Mouse (Mus musculus) limb, embryonic 14.5 days (tissue): ENCODE measurements around the gene Nfe2l1. TPM values are rescaled to one million over a fixed set of nuclear protein-coding genes. Genes with fewer than 3 reads are reported as not detected.

Experiments used
- ATAC-seq: fragments of 200-750 bp; cut with Nextera tagmentation; 2 replicates; pipeline ENCODE4 v1.8.0; 2017; ENCODE audit warnings: low read depth, moderate number of reproducible peaks, moderate TSS enrichment; ENCODE audit not compliant: low FRiP score
- DNase-seq: peaks from one replicate; pipeline ENCODE4 v3.0.0-alpha.2; 2015; ENCODE audit warnings: low spot score
- H3K27ac ChIP-seq: fragments of 300-500 bp; sonication (generic); replicated peaks from 2 replicates; pipeline ENCODE4 v1.5.1; 2014; ENCODE audit warnings: low read depth, mild to moderate bottlenecking, low read length, moderate library complexity, mixed read lengths
- H3K27me3 ChIP-seq: fragments of 300-500 bp; sonication (generic); 2 replicates; pipeline ENCODE4 v1.6.1; 2014; ENCODE audit warnings: low read length, mixed read lengths; ENCODE audit not compliant: control insufficient read depth, insufficient read depth
- H3K36me3 ChIP-seq: fragments of 300-500 bp; sonication (generic); 2 replicates; pipeline ENCODE4 v1.6.1; 2014; ENCODE audit warnings: mild to moderate bottlenecking, low read length, moderate library complexity, mixed read lengths; ENCODE audit not compliant: control insufficient read depth, insufficient read depth
- H3K4me1 ChIP-seq: fragments of 300-500 bp; sonication (generic); 2 replicates; pipeline ENCODE4 v1.6.1; 2014; ENCODE audit warnings: antibody characterized with exemption, low read length, mixed read lengths; ENCODE audit not compliant: control insufficient read depth, insufficient read depth
- H3K4me2 ChIP-seq: fragments of 300-500 bp; sonication (generic); replicated peaks from 2 replicates; pipeline ENCODE4 v1.6.1; 2014; ENCODE audit warnings: low read depth, mild to moderate bottlenecking, low read length, moderate library complexity; ENCODE audit not compliant: severe bottlenecking
- H3K4me3 ChIP-seq: fragments of 300-500 bp; sonication (generic); replicated peaks from 2 replicates; pipeline ENCODE4 v1.5.1; 2014; ENCODE audit warnings: low read length
- H3K9ac ChIP-seq: fragments of 300-500 bp; sonication (generic); 2 replicates; pipeline ENCODE4 v1.6.1; 2014; ENCODE audit warnings: mild to moderate bottlenecking, low read depth, low read length, moderate library complexity; ENCODE audit not compliant: severe bottlenecking
- H3K9me3 ChIP-seq: fragments of 300-500 bp; sonication (generic); 2 replicates; pipeline ENCODE4 v1.6.1; 2016; ENCODE audit warnings: low read length; ENCODE audit not compliant: control insufficient read depth
- POLR2A ChIP-seq: fragments of 200-500 bp; IDR thresholded peaks from 2 replicates; pipeline ENCODE4 v1.8.0; 2012; ENCODE audit warnings: inconsistent platforms, mild to moderate bottlenecking, moderate library complexity, borderline replicate concordance; ENCODE audit not compliant: insufficient read depth, insufficient read length; ENCODE audit errors: extremely low read depth
- WGBS: fragments of 180-500 bp; shearing (Covaris S2); extraction: QIAGEN DNeasy Blood & Tissue Kit; methylation state at CpG from one replicate; pipeline ENCODE4 v1.1.7; 2014; 5-methylcytosine and 5-hydroxymethylcytosine counted together
- polyA plus RNA-seq, 2 experiments: library from polyadenylated mRNA; depleted of rRNA in 1 of 2; stranded (reverse) in 1 of 2; unstranded in 1 of 2; fragments of >200 nt; fragmentation: Nextera tagmentation in 1 of 2; extraction: Ambion mirVana in 1 of 2; gene quantifications; 2 replicates each; pipeline versions ENCODE4 v1.2.1 to v1.2.3; 2012 to 2014

The Nfe2l1 gene
- polyA plus RNA-seq, 2 experiments = 42.0 to 94.5 TPM

DNA sequence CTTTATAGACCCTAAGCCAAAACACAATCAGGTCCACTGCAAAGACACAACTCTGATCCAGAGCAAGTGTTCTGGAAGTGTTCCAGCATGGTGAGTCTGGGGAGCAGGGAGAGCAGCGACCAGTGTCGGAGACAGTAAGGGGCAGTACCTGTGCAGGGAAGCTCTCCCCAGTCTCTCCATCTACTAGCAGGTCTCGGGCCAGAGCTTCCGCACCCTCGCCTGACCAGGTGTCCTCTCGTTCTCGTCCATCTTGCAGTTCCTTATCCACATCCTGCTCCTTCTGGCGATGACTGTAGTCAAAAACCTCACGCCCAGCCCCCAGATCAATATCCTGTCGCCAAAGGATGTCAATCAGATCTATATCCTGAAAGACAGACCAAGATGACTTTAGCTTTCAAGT, 7.8 kb downstream of the Nfe2l1 start:
- Histone ChIP-seq H3K27me3 (no peaks in the 10 kb centered on the region), H3K9ac (no peak overlapping the region), H3K36me3 (peaks cover 67% of the 10 kb centered on the region), H3K4me3 (no peak overlapping the region), H3K4me1 (peaks cover 30% of the 10 kb centered on the region), H3K4me2 (no peak overlapping the region), H3K9me3 (no peaks in the 10 kb centered on the region), H3K27ac (no peak overlapping the region)
- no peak for ATAC-seq
- 91% methylated on average over 10 of the region's 10 CpGs for WGBS
- no peak for DNase-seq
- no peak for TF ChIP-seq POLR2A

DNA sequence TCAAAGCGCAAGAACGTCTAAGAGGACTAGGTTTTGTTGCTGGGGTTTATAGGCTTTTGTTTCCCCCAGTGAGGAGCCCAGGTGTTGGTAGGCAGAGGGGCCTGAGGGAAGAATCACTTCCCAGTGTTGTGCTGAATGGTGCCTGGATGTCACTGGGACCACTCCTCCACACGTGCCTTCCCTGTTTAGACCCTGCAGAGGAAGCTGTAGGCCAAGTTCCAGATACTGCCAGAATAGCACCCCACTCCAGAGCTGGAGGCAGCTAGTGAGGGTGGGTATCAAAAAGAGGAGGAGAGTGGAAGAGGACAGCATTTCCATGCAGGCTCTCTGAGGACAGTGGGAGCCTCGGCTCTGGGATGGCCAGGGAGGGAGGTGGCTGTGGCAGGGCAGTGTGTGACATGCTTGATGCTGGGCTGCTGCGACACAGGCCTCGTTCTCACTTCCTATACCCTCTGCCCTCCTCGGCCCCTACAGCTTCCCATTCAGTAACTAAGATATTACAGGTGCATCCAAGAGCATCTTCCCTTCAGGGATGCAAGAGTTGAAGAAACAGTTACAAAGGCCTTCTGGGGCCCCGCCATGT, 11.5 kb downstream of the Nfe2l1 start:
- no peak for ATAC-seq

DNA sequence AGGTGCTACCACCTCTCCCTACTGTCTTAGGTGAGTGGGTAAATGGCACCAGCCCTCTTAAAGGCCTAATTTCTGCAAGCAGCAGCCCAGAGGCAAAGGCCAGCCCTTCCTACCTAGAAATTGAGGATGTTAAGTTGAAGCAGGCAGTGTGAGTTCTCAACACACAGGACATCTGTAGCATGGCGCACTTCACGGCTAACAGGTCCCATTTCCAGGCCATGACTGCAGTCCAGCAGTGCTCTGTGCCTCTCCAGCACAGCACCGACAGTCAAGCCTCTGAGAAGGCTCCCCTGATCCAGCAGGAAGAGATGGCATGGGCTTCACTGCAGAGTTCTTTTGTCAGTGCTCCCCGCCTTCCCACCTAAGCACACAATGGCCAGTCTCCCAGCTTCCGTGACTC, 12.8 kb downstream of the Nfe2l1 start:
- WGBS = 81% methylated on average over 5 of the region's 5 CpGs
- TF ChIP-seq POLR2A = no peak

More for the DNA sequence above, 11.5 kb downstream of the Nfe2l1 start:
- Histone ChIP-seq H3K4me2 (no peak overlapping the region), H3K4me3 (no peak overlapping the region), H3K27me3 (no peaks in the 10 kb centered on the region), H3K36me3 (peaks cover 88% of the 10 kb centered on the region), H3K9me3 (no peaks in the 10 kb centered on the region), H3K27ac (no peak overlapping the region), H3K4me1 (peaks cover 5% of the 10 kb centered on the region), H3K9ac (no peak overlapping the region)
- 86% methylated on average over 8 of the region's 8 CpGs for WGBS
- TF ChIP-seq POLR2A = no peak
- no peak for DNase-seq

DNA sequence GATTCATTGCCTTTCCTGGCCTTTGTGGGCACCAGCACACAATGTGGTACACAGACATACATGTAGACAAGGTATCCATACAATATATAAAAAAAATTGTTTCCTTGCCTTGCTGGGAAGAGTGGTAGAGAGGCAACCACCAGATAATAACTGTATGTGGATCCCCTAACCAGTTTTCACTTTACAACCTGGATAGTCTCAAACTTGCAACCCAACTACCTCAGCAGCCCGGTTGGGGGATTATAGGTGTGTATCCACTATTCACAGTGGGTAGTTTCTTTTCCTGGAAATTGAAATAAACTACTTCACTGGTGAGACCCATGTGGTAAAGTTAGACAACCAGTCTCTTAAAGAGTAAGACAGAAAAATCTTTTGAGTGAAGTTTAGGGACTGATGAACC, 13.3 kb downstream of the Nfe2l1 start:
- H3K4me3 ChIP-seq = no peak overlapping the region
- no peaks in the 10 kb centered on the region for H3K9me3 ChIP-seq
- H3K27me3 ChIP-seq = no peaks in the 10 kb centered on the region
- 92% methylated on average over 1 of the region's 1 CpGs for WGBS
- no peak overlapping the region for H3K9ac ChIP-seq
- no peaks in the 10 kb centered on the region for H3K4me1 ChIP-seq
- no peak for ATAC-seq
- H3K27ac ChIP-seq = no peak overlapping the region
- H3K4me2 ChIP-seq = no peak overlapping the region
- TF ChIP-seq POLR2A = no peak
- no peak for DNase-seq
- H3K36me3 ChIP-seq = peaks cover 88% of the 10 kb centered on the region

More for the DNA sequence above, 12.8 kb downstream of the Nfe2l1 start:
- Histone ChIP-seq H3K4me2 (no peak overlapping the region), H3K4me1 (no peaks in the 10 kb centered on the region), H3K9me3 (no peaks in the 10 kb centered on the region), H3K27me3 (no peaks in the 10 kb centered on the region), H3K9ac (no peak overlapping the region), H3K4me3 (no peak overlapping the region), H3K27ac (no peak overlapping the region), H3K36me3 (peaks cover 88% of the 10 kb centered on the region)
- no peak for DNase-seq
- no peak for ATAC-seq

DNA sequence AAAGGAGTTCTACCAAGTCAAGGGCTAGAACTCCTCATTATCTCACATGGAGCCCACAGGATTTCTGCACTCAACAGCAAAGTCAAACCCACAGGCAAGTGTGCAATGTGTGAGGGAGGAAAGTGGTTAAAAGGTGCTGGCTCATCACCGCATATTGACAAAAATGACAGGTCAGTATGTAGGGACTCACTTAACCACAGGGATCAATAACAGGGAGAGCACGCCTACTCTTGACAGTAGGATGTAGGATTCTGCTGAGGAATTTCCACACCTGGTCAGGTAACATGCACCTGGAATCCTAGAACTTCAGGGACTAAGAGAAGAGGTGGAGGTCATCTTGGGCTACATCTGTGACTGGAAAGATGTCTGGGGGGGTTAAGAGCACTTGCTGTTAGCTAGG, 13.9 kb downstream of the Nfe2l1 start:
- 95% methylated on average over 2 of the region's 2 CpGs for WGBS
- no peak overlapping the region for H3K4me2 ChIP-seq
- H3K27ac ChIP-seq = no peak overlapping the region
- ATAC-seq (no peak), DNase-seq (no peak)
- no peaks in the 10 kb centered on the region for H3K27me3 ChIP-seq
- H3K4me1 ChIP-seq = no peaks in the 10 kb centered on the region
- no peak for TF ChIP-seq POLR2A
- no peak overlapping the region for H3K9ac ChIP-seq
- no peaks in the 10 kb centered on the region for H3K9me3 ChIP-seq
- H3K4me3 ChIP-seq = no peak overlapping the region
- peaks cover 88% of the 10 kb centered on the region for H3K36me3 ChIP-seq

DNA sequence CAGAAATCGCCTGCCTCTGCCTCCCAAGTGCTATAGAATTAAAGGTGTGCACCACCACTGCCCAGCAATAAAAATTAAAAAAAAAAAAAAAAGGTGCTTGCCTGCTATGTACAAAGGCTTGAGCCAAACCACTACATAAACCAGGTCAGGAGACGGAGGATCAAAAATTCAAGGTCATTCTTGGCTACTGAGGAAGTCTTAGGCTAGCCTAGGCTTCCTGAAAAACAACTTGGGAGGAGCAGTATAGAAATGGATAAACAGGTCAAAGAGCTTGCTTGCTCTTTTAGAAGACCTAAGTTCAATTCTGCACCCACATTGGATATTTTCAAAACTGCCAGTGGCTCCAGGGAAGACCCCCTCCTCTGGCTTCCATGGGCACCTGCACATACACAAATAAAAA, 15.3 kb downstream of the Nfe2l1 start:
- H3K27ac ChIP-seq = no peak overlapping the region
- 85% methylated on average over 2 of the region's 2 CpGs for WGBS
- no peak for TF ChIP-seq POLR2A

More for the DNA sequence above, 15.3 kb downstream of the Nfe2l1 start:
- Histone ChIP-seq H3K9ac (no peak overlapping the region), H3K4me1 (no peaks in the 10 kb centered on the region), H3K27me3 (no peaks in the 10 kb centered on the region), H3K9me3 (no peaks in the 10 kb centered on the region), H3K4me3 (no peak overlapping the region), H3K4me2 (no peak overlapping the region), H3K36me3 (peaks cover 86% of the 10 kb centered on the region)
- ATAC-seq (no peak), DNase-seq (no peak)
